Mouse (Mus musculus) ES-E14 (cell line): ENCODE measurements around the gene Olfr642.

Experiments
- CHD2 ChIP-seq: IDR thresholded peaks from 2 replicates; pipeline ENCODE4 v1.6.1; 2014; ENCODE audit warnings: mild to moderate bottlenecking, low read depth, low read length, inconsistent platforms
- HCFC1 ChIP-seq: IDR thresholded peaks from 2 replicates; pipeline ENCODE4 v1.6.1; 2012; ENCODE audit warnings: low read length, inconsistent platforms, borderline replicate concordance; ENCODE audit not compliant: insufficient read depth
- MAFK ChIP-seq: IDR thresholded peaks from 2 replicates; pipeline ENCODE4 v1.6.1; 2014; ENCODE audit warnings: mild to moderate bottlenecking, low read depth, low read length, inconsistent platforms; ENCODE audit not compliant: insufficient read depth
- ZC3H11A ChIP-seq: IDR thresholded peaks from 2 replicates; pipeline ENCODE4 v1.6.1; 2012; ENCODE audit warnings: low read depth, mild to moderate bottlenecking, inconsistent platforms, low read length, borderline replicate concordance
- ZNF384 ChIP-seq: IDR thresholded peaks from 2 replicates; pipeline ENCODE4 v1.6.1; 2012; ENCODE audit warnings: low read depth, low read length, inconsistent platforms

- TF ChIP-seq HCFC1 (no peak), ZNF384 (no peak), CHD2 (no peak), ZC3H11A (no peak), MAFK (no peak)
These were observed 1.7 kb downstream of the Olfr642 start for GRCm38 (mm10) chr7:104050745-104051144.
